Mouse (Mus musculus) small intestine, adult 2 months (tissue): ENCODE results near the gene Adipor2. TPM values are rescaled to one million over a fixed set of nuclear protein-coding genes. Genes with fewer than 3 reads are reported as not detected.
A peak's percentile ranks its signal among the peaks of the same experiment; 100 is the strongest.

Experiments used
- H3K27ac ChIP-seq: fragments of 200-500 bp; 2 replicates; pipeline ENCODE4 v1.5.1; 2012; ENCODE audit warnings: low read depth, low read length, control low read depth, inconsistent platforms; ENCODE audit not compliant: insufficient read depth
- H3K27me3 ChIP-seq: fragments of 200-500 bp; 2 replicates; pipeline ENCODE4 v1.6.1; 2012; ENCODE audit warnings: mild to moderate bottlenecking, moderate library complexity, low read length, inconsistent platforms; ENCODE audit not compliant: control insufficient read depth, insufficient read depth
- H3K36me3 ChIP-seq: fragments of 200-500 bp; 2 replicates; pipeline ENCODE4 v1.6.1; 2012; ENCODE audit warnings: mild to moderate bottlenecking, low read length, control low read depth, inconsistent platforms; ENCODE audit not compliant: control insufficient read depth, insufficient read depth
- H3K4me1 ChIP-seq: fragments of 200-500 bp; 2 replicates; pipeline ENCODE4 v1.6.1; 2012; ENCODE audit warnings: low read length, inconsistent platforms, mixed read lengths; ENCODE audit not compliant: control insufficient read depth, insufficient read depth, insufficient read length
- H3K4me3 ChIP-seq: fragments of 200-500 bp; 2 replicates; pipeline ENCODE4 v1.5.1; 2012; ENCODE audit warnings: low read depth, mild to moderate bottlenecking, control low read depth, inconsistent platforms, low read length, moderate library complexity
- CTCF ChIP-seq: fragments of 200-500 bp; IDR thresholded peaks from 2 replicates; pipeline ENCODE4 v1.5.1; 2012; ENCODE audit warnings: low read depth, mild to moderate bottlenecking, control low read depth, inconsistent platforms, low read length, moderate library complexity, mixed read lengths; ENCODE audit not compliant: insufficient replicate concordance, insufficient read length; ENCODE audit errors: extremely low read depth
- POLR2A ChIP-seq: fragments of 200-500 bp; IDR thresholded peaks from 2 replicates; pipeline ENCODE4 v1.6.1; 2012; ENCODE audit warnings: low read depth, mild to moderate bottlenecking, control low read depth, inconsistent platforms, low read length, moderate library complexity
- WGBS: fragments of 180-500 bp; shearing (Covaris S2); methylation state at CpG from one replicate; pipeline ENCODE4 v1.1.7; 2018; 5-methylcytosine and 5-hydroxymethylcytosine counted together
- polyA plus RNA-seq: library from polyadenylated mRNA; depleted of rRNA; stranded (reverse); fragments of >200 nt; gene quantifications from 2 replicates; pipeline ENCODE4 v1.2.3, GENCODE M21; 2012

Gene Adipor2
- polyA plus RNA-seq, 1 experiment: 112 TPM

- H3K27ac ChIP-seq: peak overlapping the region; percentile 87
- H3K36me3 ChIP-seq: 0 out of 2 replicates have a peak, but pooled peaks cover 1% of the 10 kb centered on the region
- peaks cover 14% of the 10 kb centered on the region; the same call in 1 of the 2 replicates for H3K4me1 ChIP-seq
- TF ChIP-seq POLR2A (peak; percentile 77), CTCF (no peak)
- peak overlapping the region; percentile 88 for H3K4me3 ChIP-seq
- no peaks in the 10 kb centered on the region for H3K27me3 ChIP-seq
- WGBS: under 1% methylated on average over 27 of the region's 53 CpGs
These were observed 28.9 kb downstream of the Adipor2 start for GRCm38 (mm10) chr6:119388650-119389012.

GRCm38 (mm10) chr6:119387801-119388649 is 29.5 kb downstream of the Adipor2 start:
- Histone ChIP-seq H3K4me3 (peak overlapping the region; percentile 88), H3K27me3 (no peaks in the 10 kb centered on the region), H3K27ac (peak overlapping the region; percentile 61), H3K4me1 (peaks cover 15% of the 10 kb centered on the region; the same call in 1 of the 2 replicates), H3K36me3 (0 out of 2 replicates have a peak, but pooled peaks cover 1% of the 10 kb centered on the region)
- TF ChIP-seq POLR2A: no peak
- under 1% methylated on average over 61 of the region's 76 CpGs for WGBS

GRCm38 (mm10) chr6:119386821-119387220 is 30.7 kb downstream of the Adipor2 start:
- TF ChIP-seq CTCF (no peak), POLR2A (no peak)
- H3K27ac ChIP-seq: peak overlapping the region; percentile 27; the same call in 1 of the 2 replicates
- H3K4me3 ChIP-seq: no peak overlapping the region
- H3K36me3 ChIP-seq: 0 out of 2 replicates have a peak, but pooled peaks cover 1% of the 10 kb centered on the region
- no peaks in the 10 kb centered on the region for H3K27me3 ChIP-seq
- H3K4me1 ChIP-seq: peaks cover 15% of the 10 kb centered on the region; the same call in 1 of the 2 replicates
- WGBS: 61% methylated on average over 1 of the region's 1 CpGs

- 39% methylated on average over 4 of the region's 4 CpGs for WGBS
These were observed 31.1 kb downstream of the Adipor2 start for GRCm38 (mm10) chr6:119386421-119386820.

GRCm38 (mm10) chr6:119385668-119386067 is 31.8 kb downstream of the Adipor2 start:
- 0 out of 2 replicates have a peak, but pooled peaks cover 1% of the 10 kb centered on the region for H3K36me3 ChIP-seq
- H3K27me3 ChIP-seq: no peaks in the 10 kb centered on the region
- no peak overlapping the region for H3K27ac ChIP-seq
- 45% methylated on average over 1 of the region's 1 CpGs for WGBS
- peaks cover 15% of the 10 kb centered on the region; the same call in 1 of the 2 replicates for H3K4me1 ChIP-seq
- TF ChIP-seq POLR2A (no peak), CTCF (no peak)
- H3K4me3 ChIP-seq: no peak overlapping the region

More at GRCm38 (mm10) chr6:119386421-119386820, 31.1 kb downstream of the Adipor2 start:
- no peaks in the 10 kb centered on the region for H3K27me3 ChIP-seq
- H3K27ac ChIP-seq: no peak overlapping the region
- H3K4me3 ChIP-seq: no peak overlapping the region
- no peak for TF ChIP-seq POLR2A
- TF ChIP-seq CTCF: no peak
- 0 out of 2 replicates have a peak, but pooled peaks cover 1% of the 10 kb centered on the region for H3K36me3 ChIP-seq
- peaks cover 15% of the 10 kb centered on the region; the same call in 1 of the 2 replicates for H3K4me1 ChIP-seq

- no peak overlapping the region for H3K4me3 ChIP-seq
- 87% methylated on average over 1 of the region's 1 CpGs for WGBS
- no peaks in the 10 kb centered on the region for H3K27me3 ChIP-seq
- TF ChIP-seq POLR2A (no peak), CTCF (no peak)
- no peak overlapping the region for H3K27ac ChIP-seq
- peaks cover 12% of the 10 kb centered on the region; the same call in 1 of the 2 replicates for H3K4me1 ChIP-seq
- peaks cover 2% of the 10 kb centered on the region; the same call in 1 of the 2 replicates for H3K36me3 ChIP-seq
These were observed 38.9 kb downstream of the Adipor2 start for GRCm38 (mm10) chr6:119378631-119379030.

GRCm38 (mm10) chr6:119377613-119378012 is 39.9 kb downstream of the Adipor2 start:
- Histone ChIP-seq H3K4me3 (no peak overlapping the region), H3K27me3 (no peaks in the 10 kb centered on the region), H3K4me1 (peaks cover 12% of the 10 kb centered on the region; the same call in 1 of the 2 replicates), H3K36me3 (peaks cover 2% of the 10 kb centered on the region; the same call in 1 of the 2 replicates), H3K27ac (no peak overlapping the region)
- 15% methylated on average over 2 of the region's 2 CpGs for WGBS
- no peak for TF ChIP-seq POLR2A
- TF ChIP-seq CTCF: no peak
